Mouse (Mus musculus): ENCODE measurements at regions not wholly inside any gene's neighbourhood (a gene's known extent, or its start where the extent isn't known, plus 50 kb on each side); places are given as distances from the start of the nearest gene placed in this dataset.

DNA sequence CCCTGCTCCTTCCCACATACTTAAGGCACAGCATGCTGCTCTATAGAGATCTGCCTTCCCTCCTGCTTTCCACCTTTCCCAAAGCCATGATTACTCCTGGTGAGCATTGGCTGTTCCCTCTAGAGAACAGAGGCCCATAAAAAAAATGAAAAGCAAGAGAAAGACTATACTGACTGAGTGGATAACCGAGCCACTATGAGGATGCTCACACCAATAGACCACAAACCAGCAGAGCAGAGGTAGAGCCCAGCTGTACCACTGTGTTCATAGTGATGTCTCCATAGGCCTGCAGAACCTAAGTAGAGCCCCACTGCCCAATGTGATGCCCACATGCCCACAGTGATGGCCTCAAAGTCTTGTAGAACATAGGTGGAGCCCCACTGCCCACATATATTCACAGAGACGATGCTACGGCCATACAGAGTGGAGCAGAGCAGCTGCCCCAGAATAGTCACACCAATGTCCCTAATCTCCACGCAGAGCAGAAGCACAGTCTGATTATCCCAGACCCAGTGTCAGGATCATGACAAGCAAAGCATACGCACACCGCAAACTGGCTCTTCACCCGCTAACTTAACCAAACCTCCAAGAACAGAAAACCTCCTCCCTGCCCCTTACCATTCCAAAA is 174.8 kb upstream of the Nr4a3 start:
- no peak for TF ChIP-seq CTCF (IDR thresholded peaks at IDR 0.05; ENCODE audit: low read depth)
- no peak for TF ChIP-seq EP300 (IDR thresholded peaks at IDR 0.05; ENCODE audit: low read depth)

Data from heart, postnatal 0 days (tissue).